Mouse (Mus musculus): Measurements from ENCODE around the gene Gda.

DNA sequence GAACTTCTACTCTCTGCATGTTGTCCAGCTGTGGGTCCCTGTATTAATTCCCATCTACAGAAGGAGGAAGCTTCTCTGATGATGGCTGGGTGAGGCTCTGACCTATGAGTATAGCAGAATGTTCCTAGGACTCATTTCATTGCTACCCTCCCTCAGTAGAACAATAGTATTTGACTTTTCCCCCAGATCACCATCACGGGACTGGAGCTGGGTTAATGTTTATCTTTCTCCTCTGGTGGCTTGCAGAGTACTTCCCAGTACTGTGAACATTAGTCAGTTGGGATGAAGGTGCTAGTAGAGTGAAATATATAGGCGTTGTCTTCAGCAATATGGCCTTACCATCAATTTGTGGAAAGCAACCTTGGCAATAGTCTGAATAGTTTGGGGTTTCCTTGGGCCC is 31.5 kb upstream of the Gda start:
- TF ChIP-seq CTCF (IDR thresholded peaks at IDR 0.05; ENCODE audit: control insufficient read depth, insufficient read depth, insufficient replicate concordance, low read depth, low read length), result no peak
- no peak for TF ChIP-seq POLR2A (IDR thresholded peaks at IDR 0.05; ENCODE audit: control insufficient read depth, low read depth, low read length)

Data from testis, adult 2 months (tissue).